Mouse (Mus musculus) kidney, adult 9 months (tissue): ENCODE measurements around the gene 4921509C19Rik.
"Not testable (repeated sequence)": the region's sequence is repeated elsewhere in the genome, so short reads cannot be mapped to it uniquely, and the experiment has no call there.

Source experiments
- DNase-seq: peaks from one replicate; pipeline ENCODE4 v3.0.0; 2022

4921509C19Rik gene

DNA sequence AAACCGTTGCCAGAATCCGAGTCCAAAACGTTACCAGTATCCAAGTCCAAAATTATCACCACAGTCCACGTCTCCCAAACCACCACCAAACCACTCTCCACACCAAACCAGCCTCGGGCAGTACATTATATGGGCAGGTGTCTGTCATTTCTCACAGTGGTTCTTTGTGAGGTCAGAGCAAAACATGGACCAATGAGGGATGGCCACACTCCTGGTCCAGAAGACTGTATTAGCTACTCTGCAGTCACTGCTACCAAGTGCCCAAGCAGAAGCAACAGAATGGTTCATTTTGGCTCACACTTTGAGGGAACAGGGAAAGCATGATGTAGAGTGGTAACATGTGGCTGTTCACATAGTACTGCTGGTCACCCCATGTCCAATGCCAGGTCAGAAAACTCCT is at the start of gene 4921509C19Rik:
TSS of gene 4921509C19Rik (minus strand) at position 101 of the 400 bp plus-strand sequence.
- not testable (repeated sequence) for DNase-seq

DNA sequence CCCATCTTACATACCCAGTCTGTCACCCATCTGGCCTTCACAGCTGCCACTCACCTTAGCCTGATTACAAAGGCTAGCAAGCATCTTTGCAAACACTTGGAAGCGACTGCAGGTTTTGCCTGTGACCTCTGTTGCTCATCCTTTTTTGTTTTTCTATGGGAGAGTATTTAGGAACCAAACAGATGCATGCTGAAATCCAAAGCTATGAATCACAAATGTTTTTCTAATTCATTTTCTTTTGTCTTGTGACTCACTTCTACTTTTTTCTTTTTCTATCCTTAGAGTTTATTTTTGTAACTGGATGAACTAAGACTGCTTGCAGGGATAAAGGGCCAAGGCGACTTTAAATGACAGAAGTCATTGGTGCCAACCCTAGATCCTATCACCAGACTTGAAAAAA is 49.6 kb upstream of the 4921509C19Rik start:
- DNase-seq: no peak

GRCm38 (mm10) chr2:151524324-151525041 is 48.5 kb upstream of the 4921509C19Rik start:
- DNase-seq: no peak

- DNase-seq: no peak
Observed at GRCm38 (mm10) chr2:151519000-151519399, 43.0 kb upstream of the 4921509C19Rik start.

GRCm38 (mm10) chr2:151513525-151514285 is 37.8 kb upstream of the 4921509C19Rik start:
- no peak for DNase-seq

DNA sequence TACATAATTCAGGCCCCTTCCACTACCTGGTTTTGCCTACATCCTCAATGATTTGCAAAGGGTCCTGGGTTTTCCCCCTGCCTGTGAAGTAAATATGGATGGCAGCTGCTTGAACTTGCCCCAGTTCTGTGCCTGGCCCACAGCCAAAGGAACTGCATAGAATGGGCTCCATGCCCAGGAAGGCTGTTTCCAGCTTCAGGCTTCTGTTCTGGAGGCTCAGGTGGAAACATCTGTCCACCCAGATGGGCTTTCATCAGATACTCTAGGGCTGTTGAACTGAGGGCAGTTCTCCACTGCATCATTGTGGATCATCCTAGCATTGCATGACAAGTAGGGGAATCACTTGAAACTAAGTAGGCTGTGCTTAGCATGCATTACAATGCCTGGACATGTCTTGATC is 36.2 kb upstream of the 4921509C19Rik start:
- peak; percentile 32 for DNase-seq

DNA sequence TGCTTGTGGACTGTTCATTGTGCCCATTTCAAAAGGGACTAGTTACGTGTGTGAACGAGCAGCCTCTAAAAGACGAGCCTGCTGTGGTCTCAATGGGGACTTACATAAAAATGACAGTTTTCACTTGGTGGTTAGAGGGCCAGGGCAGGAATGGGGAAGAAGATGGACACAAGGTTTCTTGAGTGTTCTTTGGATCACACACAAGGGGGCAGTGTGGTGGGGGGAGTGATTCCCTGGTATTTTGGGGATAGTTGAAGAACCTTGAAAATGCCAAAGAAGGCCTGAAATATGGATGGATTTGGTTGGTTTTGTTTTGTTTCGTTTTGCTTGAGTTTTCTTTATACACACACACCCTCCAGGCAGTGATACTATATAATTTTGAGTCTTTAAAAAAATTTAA is 28.3 kb upstream of the 4921509C19Rik start:
- no peak for DNase-seq

GRCm38 (mm10) chr2:151500442-151501007 is 24.6 kb upstream of the 4921509C19Rik start:
- no peak for DNase-seq

- no peak for DNase-seq
Observed at GRCm38 (mm10) chr2:151498358-151498757, 22.4 kb upstream of the 4921509C19Rik start.

DNA sequence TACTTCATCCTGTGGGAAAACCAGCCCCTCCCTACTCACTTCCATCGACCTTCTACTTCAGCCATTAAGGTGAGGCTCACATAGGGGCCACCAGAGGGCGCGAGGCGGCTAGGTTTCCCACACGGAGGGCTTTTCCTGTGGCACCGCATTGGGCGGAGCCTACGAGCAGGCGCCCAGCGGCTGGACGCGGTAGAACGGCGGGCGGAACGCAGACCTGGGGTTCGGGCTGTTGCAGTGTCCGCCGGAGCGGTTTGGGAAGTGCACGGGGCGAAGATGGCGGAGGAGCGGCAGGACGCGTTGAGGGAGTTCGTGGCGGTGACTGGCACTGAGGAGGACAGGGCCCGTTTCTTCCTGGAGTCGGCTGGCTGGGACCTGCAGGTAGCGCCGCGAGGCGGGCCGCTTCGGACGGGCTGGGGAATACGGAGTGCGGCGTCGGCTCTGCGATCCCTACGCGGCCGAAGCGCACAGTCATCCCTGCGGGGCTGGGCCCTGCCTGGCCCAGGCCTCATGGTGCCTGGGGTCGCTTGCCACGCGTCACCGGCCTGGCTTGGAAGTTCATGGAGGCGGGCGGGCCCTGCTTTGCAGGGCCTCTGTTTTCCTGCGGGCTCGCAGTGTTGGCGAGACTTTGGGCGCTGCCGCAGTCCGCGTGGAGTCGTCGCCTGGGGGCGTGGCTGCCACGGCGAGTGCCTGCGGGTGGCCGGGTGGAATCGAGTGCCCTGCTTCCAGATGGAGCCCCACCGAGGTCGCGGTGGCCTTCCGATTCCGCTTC is 18.3 kb upstream of the 4921509C19Rik start, which contains the start of gene Nsfl1c:
TSS of gene Nsfl1c (plus strand) at position 148 of the 769 bp plus-strand sequence.
- peak; percentile 96 for DNase-seq

DNA sequence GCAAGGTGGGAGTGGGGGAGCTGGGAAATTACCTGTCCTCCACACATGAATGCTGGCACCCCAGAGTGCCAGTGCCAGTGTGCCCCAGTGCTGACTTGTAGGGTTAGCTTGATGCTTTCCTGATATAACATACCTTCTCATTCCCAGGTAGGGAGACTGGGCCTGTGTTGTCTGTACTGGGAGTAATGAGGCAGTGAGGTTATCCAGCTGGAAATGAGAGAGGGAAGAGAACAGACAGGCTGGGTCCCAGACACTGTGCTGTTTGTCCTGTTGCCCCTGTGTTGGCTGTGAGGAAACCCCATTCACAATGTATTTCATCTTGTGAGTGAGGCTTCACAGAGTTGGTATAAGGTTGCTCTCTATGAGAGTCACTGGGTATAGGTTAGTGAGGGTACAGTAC is 10.5 kb upstream of the 4921509C19Rik start:
- DNase-seq: no peak

- not testable (repeated sequence) for DNase-seq
Observed at GRCm38 (mm10) chr2:151434971-151435370, 41.0 kb downstream of the 4921509C19Rik start.

GRCm38 (mm10) chr2:151434203-151434602 is 41.8 kb downstream of the 4921509C19Rik start:
- peak; percentile 17 for DNase-seq
